9 mouse cellular contexts compared by ENCODE assay signal in genomic region chr16:11109198-11109740, GRCm38 (mm10). TPM values are rescaled to one million over a fixed set of nuclear protein-coding genes. Genes with fewer than 3 reads are reported as not detected.
A peak's percentile ranks its signal among the peaks of the same experiment; 100 is the strongest.
DNase-seq lines count a peak whose midpoint lies in the region; ATAC-seq lines count a peak whose summit lies in the region.
"Had no signal": no experiment of that assay in that cellular context is flagged by ENCODE, and none has a peak within 500 bp of the region (broad histone marks: within the 10 kb centered on the region; RNA-seq: fewer than 3 reads in every experiment).

No protein-coding gene starts in this region.

- ATAC-seq in hindbrain, embryonic 11.5 days (ENCODE audit: low FRiP score): no peak
- no peak for ATAC-seq in hindbrain, embryonic 13.5 days (ENCODE audit: low FRiP score)
- peak; percentile 43 for ATAC-seq in activated CD4-positive, CD25-positive, alpha-beta regulatory T cell, adult 4 months

- no peak overlapping the region for H3K4me3 ChIP-seq in hindbrain, embryonic 11.5 days (ENCODE audit: low read depth, low read length)
- H3K4me3 ChIP-seq in hindbrain, embryonic 13.5 days: no peak overlapping the region
- H3K4me3 ChIP-seq: heart, embryonic 13.5 days had no signal

- H3K36me3 ChIP-seq in hindbrain, embryonic 11.5 days (ENCODE audit: control insufficient read depth, insufficient read depth, low read length): no peaks in the 10 kb centered on the region
- H3K36me3 ChIP-seq in hindbrain, embryonic 13.5 days: peaks cover 15% of the 10 kb centered on the region

- no peaks in the 10 kb centered on the region for H3K27me3 ChIP-seq in hindbrain, embryonic 11.5 days (ENCODE audit: control insufficient read depth, insufficient read depth, low read length)
- H3K27me3 ChIP-seq in hindbrain, embryonic 13.5 days: no peaks in the 10 kb centered on the region
- H3K27me3 ChIP-seq: heart, embryonic 13.5 days had no signal

- no peaks in the 10 kb centered on the region for H3K4me1 ChIP-seq in hindbrain, embryonic 11.5 days (replicated peaks; ENCODE audit: control insufficient read depth, insufficient read depth, low read length)
- H3K4me1 ChIP-seq in hindbrain, embryonic 13.5 days (replicated peaks): no peaks in the 10 kb centered on the region
- H3K4me1 ChIP-seq: heart, embryonic 13.5 days had no signal

- WGBS in hindbrain, embryonic 11.5 days: 76% methylated on average over 4 of the region's 4 CpGs
- 72% methylated on average over 4 of the region's 4 CpGs for WGBS in hindbrain, embryonic 13.5 days

- DNase-seq in hindbrain, embryonic 11.5 days (ENCODE audit: low spot score): peak; percentile 46
- DNase-seq in ovary, postnatal 14 days (ENCODE audit: low spot score): peak; percentile 13
- no peak for DNase-seq in ovary, adult 18-20 months (ENCODE audit: low spot score)
- peak; percentile 78 for DNase-seq in retina, embryonic 14.5 days (ENCODE audit: low spot score)
- no peak for DNase-seq in gastrocnemius, postnatal 4 days (ENCODE audit: low spot score in 2 of 2)
- DNase-seq in T-cell, adult 2 months (ENCODE audit: low spot score): no peak

- H3K4me2 ChIP-seq in hindbrain, embryonic 11.5 days (replicated peaks; ENCODE audit: low read depth, low read length): no peak overlapping the region
- no peak overlapping the region for H3K4me2 ChIP-seq in hindbrain, embryonic 13.5 days
- H3K4me2 ChIP-seq: heart, embryonic 13.5 days had no signal

- H3K9ac ChIP-seq in hindbrain, embryonic 11.5 days (ENCODE audit: low read depth, low read length): no peak overlapping the region
- H3K9ac ChIP-seq in hindbrain, embryonic 13.5 days: no peak overlapping the region
- H3K9ac ChIP-seq: heart, embryonic 13.5 days had no signal

- H3K27ac ChIP-seq in hindbrain, embryonic 11.5 days (ENCODE audit: low read depth, low read length): no peak overlapping the region
- no peak overlapping the region for H3K27ac ChIP-seq in hindbrain, embryonic 13.5 days
- H3K27ac ChIP-seq: heart, embryonic 13.5 days had no signal

- no peaks in the 10 kb centered on the region for H3K9me3 ChIP-seq in hindbrain, embryonic 11.5 days (ENCODE audit: control insufficient read depth, low read length)
- no peaks in the 10 kb centered on the region for H3K9me3 ChIP-seq in hindbrain, embryonic 13.5 days
- H3K9me3 ChIP-seq: heart, embryonic 13.5 days had no signal

RNA-seq across cellular contexts. Expression of gene Txndc11, which starts 25.2 kb away (rescaled TPM):
- 31.3 and 33.4 TPM in 2 replicates for polyA plus RNA-seq in hindbrain, embryonic 11.5 days (2014; fragmentation: Nextera tagmentation; extraction: Ambion mirVana)
- 25.7 and 27.9 TPM in 2 replicates for polyA plus RNA-seq in hindbrain, embryonic 13.5 days (2015; fragmentation: Nextera tagmentation; extraction: Ambion mirVana)
- polyA plus RNA-seq in activated CD4-positive, CD25-positive, alpha-beta regulatory T cell, adult 4 months (2017; shearing (Covaris generic)): 1 to 10 TPM; 7.9 to 8.2 TPM
- total RNA-seq in gastrocnemius, postnatal 4 days (2021): 10 to 100 TPM; 21.0 to 24.6 TPM

RNA-seq across cellular contexts. Expression of gene Litaf, which starts 43.3 kb away (rescaled TPM):
- polyA plus RNA-seq in hindbrain, embryonic 11.5 days (2014; fragmentation: Nextera tagmentation; extraction: Ambion mirVana): 71.4 and 71.6 TPM in 2 replicates
- 36.4 and 40.6 TPM in 2 replicates for polyA plus RNA-seq in hindbrain, embryonic 13.5 days (2015; fragmentation: Nextera tagmentation; extraction: Ambion mirVana)
- polyA plus RNA-seq in activated CD4-positive, CD25-positive, alpha-beta regulatory T cell, adult 4 months (2017; shearing (Covaris generic)): 10 to 100 TPM; 40.1 to 49.5 TPM
- 10 to 100 TPM; 49.1 to 53.1 TPM for total RNA-seq in gastrocnemius, postnatal 4 days (2021)

RNA-seq across cellular contexts. Expression of gene Snn, which starts 48.5 kb away (rescaled TPM):
- 96.5 and 113 TPM in 2 replicates for polyA plus RNA-seq in hindbrain, embryonic 11.5 days (2014; fragmentation: Nextera tagmentation; extraction: Ambion mirVana)
- polyA plus RNA-seq in hindbrain, embryonic 13.5 days (2015; fragmentation: Nextera tagmentation; extraction: Ambion mirVana): 145 TPM in 2 replicates
- 1 to 10 TPM in 1 of 2 experiments, under 1 TPM in 1; 0.53 to 1.2 TPM for polyA plus RNA-seq in activated CD4-positive, CD25-positive, alpha-beta regulatory T cell, adult 4 months (2017; shearing (Covaris generic))
- 10 to 100 TPM; 27.8 to 31.6 TPM for total RNA-seq in gastrocnemius, postnatal 4 days (2021)

Comparison
In these comparisons a context has a peak if more than half of its experiments do, and no peak if none do; other contexts are left out.
1. DNase-seq: peak in hindbrain, embryonic 11.5 days (single experiment), ovary, postnatal 14 days (single experiment) and retina, embryonic 14.5 days (single experiment); none in ovary, adult 18-20 months (single experiment), gastrocnemius, postnatal 4 days (0 of 2) and T-cell, adult 2 months (single experiment).
2. RNA of gene Snn, which starts 48.5 kb away (polyA plus RNA-seq): 145 TPM in hindbrain, embryonic 13.5 days and 96.5 to 113 TPM in hindbrain, embryonic 11.5 days; 0.53 to 1.2 TPM in activated CD4-positive, CD25-positive, alpha-beta regulatory T cell, adult 4 months; every median in the first group is over 10 times any median in the second.